Mouse (Mus musculus): ENCODE data around the gene Cox20. TPM values are rescaled to one million over a fixed set of nuclear protein-coding genes. Genes with fewer than 3 reads are reported as not detected.
A peak's percentile ranks its signal among the peaks of the same experiment; 100 is the strongest.

Gene Cox20
- total and polyA plus RNA-seq, 3 experiments, result 9.9 to 26.0 (median 19.1) TPM

DNA sequence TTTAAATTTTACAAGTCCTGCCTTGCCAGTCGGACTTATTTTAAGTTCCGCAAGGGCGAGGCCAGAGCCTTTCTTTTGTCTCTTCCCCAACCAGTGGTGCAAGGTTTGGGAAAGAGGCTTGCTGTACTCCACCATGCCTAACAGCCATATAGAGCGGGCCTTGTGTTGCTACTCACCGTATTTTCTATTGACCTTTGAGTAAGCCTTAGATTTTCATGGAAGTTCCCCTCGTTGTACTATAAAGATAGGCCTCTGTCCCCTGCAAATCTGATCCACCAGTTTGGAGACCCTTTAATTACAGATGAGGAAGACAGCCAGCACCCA lies 19.4 kb downstream of the Cox20 start:
- Histone ChIP-seq H3K4me2 (ENCODE audit: insufficient read depth, low read depth, poor library complexity, severe bottlenecking) (peak overlapping the region; percentile 99), H3K9ac (ENCODE audit: insufficient read depth, low read depth) (peak overlapping the region; percentile 91), H3K36me3 (replicated peaks in 1 of 2; ENCODE audit: control insufficient read depth in 1 of 2, insufficient read depth in 1 of 2, low read length in 1 of 2) (peaks cover 4 to 24% of the 10 kb centered on the region in 2 experiments), H3K4me1 (ENCODE audit: control insufficient read depth in 1 of 2, insufficient read depth in 2 of 2) (peaks cover 0 to 11% of the 10 kb centered on the region in 2 experiments; a peak in 2 of 4 replicates), H3K4me3 (replicated peaks in 1 of 3; ENCODE audit: low read depth in 2 of 3, low read length in 2 of 3, poor library complexity in 1 of 3) (peak overlapping the region; percentile 71 to 99 (median 76)), H3K27me3 (replicated peaks) (no peaks in the 10 kb centered on the region), H3K27ac (ENCODE audit: insufficient read depth, low read depth) (peak overlapping the region; percentile 71), H3K79me2 (replicated peaks; ENCODE audit: control insufficient read depth, extremely low read depth, insufficient read depth, poor library complexity, severe bottlenecking) (peaks cover 36% of the 10 kb centered on the region), H3K9me3 (replicated peaks; ENCODE audit: low read length) (no peaks in the 10 kb centered on the region)
- dilution Hi-C loops (cut with MboI; ENCODE audit: extremely low pct_ligation_motif_present, extremely low pct_unique_long_range_greater_than_20kb, low sequenced_read_pairs), result no loop called here
- no peak for DNase-seq (ENCODE audit: extremely low read depth)
- in situ Hi-C loops (cut with MboI; ENCODE audit: low pct_ligation_motif_present, low pct_unique_long_range_greater_than_20kb, low sequenced_read_pairs), result no loop called here
- no peak for TF ChIP-seq KAT2A (IDR thresholded peaks at IDR 0.05; ENCODE audit: insufficient replicate concordance, low read length)
- no peak for TF ChIP-seq USF2 (conservative IDR thresholded peaks at IDR 0.05; ENCODE audit: low read depth, low read length)
- no peak for TF ChIP-seq MAZ (IDR thresholded peaks at IDR 0.05; ENCODE audit: low read depth, low read length)
- TF ChIP-seq RCOR1 (conservative IDR thresholded peaks at IDR 0.05; ENCODE audit: low read depth, low read length), result no peak
- no peak for TF ChIP-seq POLR2AphosphoS2 (IDR thresholded peaks at IDR 0.05; ENCODE audit: low read depth, low read length)
- no peak for TF ChIP-seq SMC3 (IDR thresholded peaks at IDR 0.05; ENCODE audit: low read depth, low read length)
- no peak for TF ChIP-seq CTCF (conservative IDR thresholded peaks at IDR 0.05 in 1 of 2, IDR thresholded peaks at IDR 0.05 in 1 of 2; ENCODE audit: low read depth in 2 of 2, low read length in 2 of 2)
- TF ChIP-seq POLR2A (IDR thresholded peaks at IDR 0.05; ENCODE audit: low read depth, low read length), result no peak
- no peak for TF ChIP-seq TBP (conservative IDR thresholded peaks at IDR 0.05; ENCODE audit: low read depth, low read length)
- TF ChIP-seq GABPA (IDR thresholded peaks at IDR 0.05; ENCODE audit: insufficient replicate concordance, low read depth, low read length), result no peak
- no peak for TF ChIP-seq SIN3A (IDR thresholded peaks at IDR 0.05; ENCODE audit: low read length)
- no peak for TF ChIP-seq ETS1 (conservative IDR thresholded peaks at IDR 0.05; ENCODE audit: low read depth, low read length)
- TF ChIP-seq ELF1 (IDR thresholded peaks at IDR 0.05; ENCODE audit: low read depth, low read length), result no peak
- TF ChIP-seq IRF4 (IDR thresholded peaks at IDR 0.05; ENCODE audit: low read depth, low read length), result no peak
- TF ChIP-seq PAX5 (IDR thresholded peaks at IDR 0.05; ENCODE audit: low read length), result no peak

DNA sequence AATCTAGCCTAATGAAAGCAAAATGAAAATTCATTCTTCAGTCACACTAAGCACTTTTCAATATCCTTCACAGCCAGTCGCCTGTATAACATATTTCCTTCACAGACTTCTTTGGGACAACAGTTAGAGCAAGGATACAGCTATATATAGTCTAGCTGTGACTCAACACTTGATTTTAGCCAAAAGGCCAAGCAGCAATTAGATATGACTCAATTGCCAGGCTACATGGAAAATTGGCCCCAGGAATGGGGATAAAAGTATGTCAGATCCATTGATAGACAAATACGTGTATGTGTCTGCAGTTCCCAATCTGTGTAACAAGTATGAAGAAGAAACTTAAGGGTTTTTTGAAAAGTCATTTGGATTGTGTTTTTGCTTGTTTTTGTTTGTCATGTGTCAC lies 21.3 kb downstream of the Cox20 start:
- Histone ChIP-seq H3K9ac (ENCODE audit: insufficient read depth, low read depth) (no peak overlapping the region), H3K27ac (ENCODE audit: insufficient read depth, low read depth) (no peak overlapping the region), H3K36me3 (replicated peaks in 1 of 2; ENCODE audit: control insufficient read depth in 1 of 2, insufficient read depth in 1 of 2, low read length in 1 of 2) (peaks cover 0 to 6% of the 10 kb centered on the region in 2 experiments), H3K4me2 (ENCODE audit: insufficient read depth, low read depth, poor library complexity, severe bottlenecking) (no peak overlapping the region), H3K9me3 (replicated peaks; ENCODE audit: low read length) (no peaks in the 10 kb centered on the region), H3K4me3 (replicated peaks in 1 of 3; ENCODE audit: low read depth in 2 of 3, low read length in 2 of 3, poor library complexity in 1 of 3) (no peak overlapping the region), H3K79me2 (replicated peaks; ENCODE audit: control insufficient read depth, extremely low read depth, insufficient read depth, poor library complexity, severe bottlenecking) (peaks cover 20% of the 10 kb centered on the region), H3K27me3 (replicated peaks) (no peaks in the 10 kb centered on the region), H3K4me1 (ENCODE audit: control insufficient read depth in 1 of 2, insufficient read depth in 2 of 2) (no peaks in the 10 kb centered on the region; a peak in 1 of 4 replicates)
- in situ Hi-C loops (cut with MboI; ENCODE audit: low pct_ligation_motif_present, low pct_unique_long_range_greater_than_20kb, low sequenced_read_pairs), result no loop called here
- TF ChIP-seq KAT2A (IDR thresholded peaks at IDR 0.05; ENCODE audit: insufficient replicate concordance, low read length) (no peak), TCF12 (IDR thresholded peaks at IDR 0.05; ENCODE audit: low read depth, low read length) (no peak), USF2 (conservative IDR thresholded peaks at IDR 0.05; ENCODE audit: low read depth, low read length) (no peak), CHD2 (IDR thresholded peaks at IDR 0.05; ENCODE audit: low read length) (no peak), CTCF (conservative IDR thresholded peaks at IDR 0.05 in 1 of 2, IDR thresholded peaks at IDR 0.05 in 1 of 2; ENCODE audit: low read depth in 2 of 2, low read length in 2 of 2) (no peak)
- no peak for DNase-seq (ENCODE audit: extremely low read depth)
- dilution Hi-C loops (cut with MboI; ENCODE audit: extremely low pct_ligation_motif_present, extremely low pct_unique_long_range_greater_than_20kb, low sequenced_read_pairs), result no loop called here

Data from CH12.LX (cell line).